10 mouse cellular contexts compared by ENCODE assay signal in genomic region chr16:93071726-93072125, GRCm38 (mm10).
A peak's percentile ranks its signal among the peaks of the same experiment; 100 is the strongest.
DNase-seq lines count a peak whose midpoint lies in the region; ATAC-seq and TF ChIP-seq lines count a peak whose summit lies in the region.
"Had no signal": no experiment of that assay in that cellular context is flagged by ENCODE, and none has a peak within 500 bp of the region (broad histone marks: within the 10 kb centered on the region; RNA-seq: fewer than 3 reads in every experiment).

No protein-coding gene starts in this region.

- no peak for TF ChIP-seq CTCF in gastrocnemius, adult 2 months (IDR thresholded peaks at IDR 0.05)

- H3K9me3 ChIP-seq in heart, embryonic 16.5 days (replicated peaks; ENCODE audit: control insufficient read depth, low read length), result no peaks in the 10 kb centered on the region
- no peaks in the 10 kb centered on the region for H3K9me3 ChIP-seq in liver, embryonic 11.5 days (ENCODE audit: control insufficient read depth, low read length)
- no peaks in the 10 kb centered on the region for H3K9me3 ChIP-seq in forebrain, embryonic 12.5 days
- H3K9me3 ChIP-seq: neural tube, embryonic 12.5 days had no signal

- H3K4me3 ChIP-seq in gastrocnemius, adult 2 months, result peak overlapping the region; percentile 11; the same call in 1 of the 2 replicates
- H3K4me3 ChIP-seq in heart, embryonic 16.5 days (ENCODE audit: low read length), result no peak overlapping the region
- no peak overlapping the region for H3K4me3 ChIP-seq in liver, embryonic 11.5 days (ENCODE audit: low read depth, low read length)
- no peak overlapping the region for H3K4me3 ChIP-seq in forebrain, embryonic 12.5 days (replicated peaks)
- H3K4me3 ChIP-seq: neural tube, embryonic 12.5 days had no signal

- no peaks in the 10 kb centered on the region for H3K36me3 ChIP-seq in heart, embryonic 16.5 days (ENCODE audit: control insufficient read depth, insufficient read depth)
- H3K36me3 ChIP-seq in liver, embryonic 11.5 days (ENCODE audit: control insufficient read depth, insufficient read depth, low read length), result no peaks in the 10 kb centered on the region
- no peaks in the 10 kb centered on the region for H3K36me3 ChIP-seq in forebrain, embryonic 12.5 days (replicated peaks)
- H3K36me3 ChIP-seq: neural tube, embryonic 12.5 days had no signal

- H3K9ac ChIP-seq in heart, embryonic 16.5 days (ENCODE audit: low read length), result no peak overlapping the region
- no peak overlapping the region for H3K9ac ChIP-seq in liver, embryonic 11.5 days (ENCODE audit: low read depth, low read length)
- no peak overlapping the region for H3K9ac ChIP-seq in forebrain, embryonic 12.5 days
- H3K9ac ChIP-seq: neural tube, embryonic 12.5 days had no signal

- ATAC-seq in heart, embryonic 16.5 days (replicated peaks; ENCODE audit: extremely low read depth, insufficient read depth, low FRiP score), result peak; percentile 85
- ATAC-seq in liver, embryonic 11.5 days (replicated peaks; ENCODE audit: low FRiP score), result no peak
- ATAC-seq in megakaryocyte-erythroid progenitor cell, adult 5-6 weeks (replicated peaks; ENCODE audit: low FRiP score, low TSS enrichment, poor library complexity, severe bottlenecking), result no peak
- ATAC-seq in forebrain, embryonic 12.5 days (ENCODE audit: low FRiP score), result no peak

- intact Hi-C loops in gastrocnemius, adult 2 months (cut with DNase I), result loop anchor here (5.0 kb wide), 1 partner anchor 36 kb away; no protein-coding TSS in a partner anchor

- peaks cover 14% of the 10 kb centered on the region for H3K4me1 ChIP-seq in heart, embryonic 16.5 days (ENCODE audit: control insufficient read depth, insufficient read depth, low read length)
- no peaks in the 10 kb centered on the region for H3K4me1 ChIP-seq in liver, embryonic 11.5 days (replicated peaks; ENCODE audit: control insufficient read depth, insufficient read depth, low read length)
- no peaks in the 10 kb centered on the region for H3K4me1 ChIP-seq in forebrain, embryonic 12.5 days
- H3K4me1 ChIP-seq: neural tube, embryonic 12.5 days had no signal

- WGBS in heart, embryonic 16.5 days, result 21% methylated on average over 6 of the region's 6 CpGs
- 36% methylated on average over 6 of the region's 6 CpGs for WGBS in liver, embryonic 11.5 days
- 81% methylated on average over 6 of the region's 6 CpGs for WGBS in forebrain, embryonic 12.5 days

- peak; percentile 44 for DNase-seq in gastrocnemius, adult 2 months
- no peak for DNase-seq in gastrocnemius, adult 8-10 months (ENCODE audit: low spot score in 2 of 2)
- peak; percentile 51 for DNase-seq in MN1 (ENCODE audit: low spot score)
- DNase-seq in liver, embryonic 11.5 days (ENCODE audit: low spot score), result no peak
- no peak for DNase-seq in spleen, postnatal 36 days (ENCODE audit: low spot score in 2 of 2)
- DNase-seq: right cerebral cortex, postnatal 4 days had no signal

- no peaks in the 10 kb centered on the region for H3K27me3 ChIP-seq in heart, embryonic 16.5 days (ENCODE audit: control insufficient read depth, insufficient read depth, low read length)
- H3K27me3 ChIP-seq in liver, embryonic 11.5 days (replicated peaks; ENCODE audit: control insufficient read depth, insufficient read depth, low read length), result no peaks in the 10 kb centered on the region
- no peaks in the 10 kb centered on the region for H3K27me3 ChIP-seq in forebrain, embryonic 12.5 days
- H3K27me3 ChIP-seq: neural tube, embryonic 12.5 days had no signal

- H3K4me2 ChIP-seq in heart, embryonic 16.5 days (ENCODE audit: low read depth, low read length), result peak overlapping the region; percentile 39
- H3K4me2 ChIP-seq in liver, embryonic 11.5 days, result no peak overlapping the region
- H3K4me2 ChIP-seq in forebrain, embryonic 12.5 days, result no peak overlapping the region
- H3K4me2 ChIP-seq: neural tube, embryonic 12.5 days had no signal

- H3K27ac ChIP-seq in gastrocnemius, adult 2 months, result peak overlapping the region; percentile 81
- peak overlapping the region; percentile 70 for H3K27ac ChIP-seq in heart, embryonic 16.5 days (ENCODE audit: low read length)
- H3K27ac ChIP-seq in liver, embryonic 11.5 days (ENCODE audit: low read depth, low read length), result 0 out of 2 replicates have a peak overlapping the region, but pooled peaks have one; percentile 3
- H3K27ac ChIP-seq in forebrain, embryonic 12.5 days, result no peak overlapping the region
- H3K27ac ChIP-seq: neural tube, embryonic 12.5 days had no signal

Comparison
In these comparisons a context has a peak if more than half of its experiments do, and no peak if none do; other contexts are left out.
1. DNase-seq: peak in gastrocnemius, adult 2 months (single experiment) and MN1 (single experiment); none in gastrocnemius, adult 8-10 months (0 of 2), liver, embryonic 11.5 days (single experiment) and spleen, postnatal 36 days (0 of 2).